Mouse (Mus musculus): Measurements from ENCODE around the gene Pfas. TPM values are rescaled to one million over a fixed set of nuclear protein-coding genes. Genes with fewer than 3 reads are reported as not detected.
"Not testable (repeated sequence)": the region's sequence is repeated elsewhere in the genome, so short reads cannot be mapped to it uniquely, and the experiment has no call there.

The Pfas gene
- total and polyA plus RNA-seq, 3 experiments, result 16.7 to 28.6 (median 23.7) TPM

DNA sequence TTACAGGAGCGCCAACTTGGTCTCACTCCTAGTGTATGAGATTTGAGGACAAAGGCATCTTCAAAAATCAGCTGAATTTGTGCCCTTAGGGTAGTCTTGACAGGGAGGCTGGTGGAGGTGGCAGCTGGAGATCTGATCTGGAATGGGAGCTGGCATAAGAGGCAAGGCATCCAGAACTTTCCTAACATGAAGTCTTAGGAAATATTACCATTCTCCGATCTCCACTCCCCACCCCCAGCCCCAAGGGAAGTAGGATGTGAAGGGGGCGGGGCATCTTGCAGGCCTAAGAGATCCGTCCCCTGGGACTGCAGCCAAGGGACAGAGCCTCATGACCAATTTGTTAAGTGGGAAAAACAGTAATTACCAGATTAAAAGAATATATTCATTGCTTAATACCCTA is 38.0 kb downstream of the Pfas start:
- DNase-seq, result peak; percentile 59

DNA sequence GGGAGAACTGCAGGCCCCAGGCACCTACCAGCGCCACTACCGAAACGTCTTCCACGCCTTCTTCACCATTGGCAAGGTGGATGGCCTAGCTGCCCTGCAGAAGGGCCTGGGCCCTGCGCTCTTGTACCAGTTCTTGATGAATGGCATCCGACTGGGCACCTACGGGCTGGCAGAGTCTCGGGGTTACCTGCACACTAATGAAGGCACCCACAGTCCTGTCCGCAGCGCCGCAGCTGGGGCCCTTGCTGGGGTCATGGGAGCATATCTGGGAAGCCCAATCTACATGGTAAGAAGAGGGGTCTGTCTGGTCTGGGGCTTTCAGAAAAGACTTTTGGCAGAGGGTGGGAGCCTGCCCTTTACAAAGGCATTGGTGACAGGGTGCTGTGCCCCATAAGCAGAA is 39.5 kb downstream of the Pfas start:
- no peak for DNase-seq

DNA sequence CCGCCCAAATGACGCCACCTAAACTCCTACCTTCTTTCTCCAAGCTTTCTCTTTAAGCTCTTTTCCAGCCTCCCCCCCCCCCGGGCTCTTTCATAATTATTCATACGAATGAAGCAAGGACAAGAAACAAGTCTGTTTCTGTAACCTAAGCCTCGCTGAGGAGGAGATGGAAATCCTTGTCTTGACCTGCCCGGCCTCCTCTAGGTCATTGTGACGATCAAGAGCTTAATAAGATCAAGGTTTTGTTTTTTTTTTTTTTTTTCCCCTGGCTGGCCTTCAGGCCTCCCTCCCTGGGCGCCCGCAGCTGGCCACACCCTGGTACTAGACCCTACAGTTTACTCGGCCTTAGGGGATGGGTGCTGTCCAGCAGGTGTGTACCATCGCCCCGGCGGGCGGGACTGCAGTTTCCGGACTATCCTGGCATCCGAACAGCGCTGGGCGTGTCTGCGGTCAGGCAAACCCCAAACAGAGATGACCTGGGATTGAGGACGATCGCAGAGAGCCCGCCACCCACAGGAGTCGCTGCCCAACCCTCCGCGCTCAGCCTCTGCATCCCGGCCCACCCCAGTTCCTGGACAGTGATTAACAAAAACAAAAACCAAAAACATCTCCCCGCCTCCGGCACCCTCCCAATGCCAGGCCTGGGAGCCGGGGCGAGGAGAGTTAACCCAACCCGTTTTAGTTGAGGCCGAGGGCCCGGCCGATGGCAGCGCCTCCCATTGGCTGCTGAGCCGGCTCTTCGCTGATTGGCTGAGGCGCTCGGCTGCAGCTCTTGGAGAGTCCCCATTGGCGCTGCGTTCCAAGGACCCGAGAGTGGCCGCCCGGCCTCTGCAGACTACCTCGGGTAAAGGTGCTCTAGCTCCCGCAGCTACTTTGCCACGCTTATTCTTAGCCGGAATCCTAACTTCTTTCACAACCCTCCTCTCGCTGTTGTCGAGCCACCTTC is 40.6 kb downstream of the Pfas start, which contains the start of gene Slc25a35:
Gene Slc25a35, plus strand, starts transcription at position 795 of the 946 bp plus-strand sequence.
- peak; percentile 95 for DNase-seq

DNA sequence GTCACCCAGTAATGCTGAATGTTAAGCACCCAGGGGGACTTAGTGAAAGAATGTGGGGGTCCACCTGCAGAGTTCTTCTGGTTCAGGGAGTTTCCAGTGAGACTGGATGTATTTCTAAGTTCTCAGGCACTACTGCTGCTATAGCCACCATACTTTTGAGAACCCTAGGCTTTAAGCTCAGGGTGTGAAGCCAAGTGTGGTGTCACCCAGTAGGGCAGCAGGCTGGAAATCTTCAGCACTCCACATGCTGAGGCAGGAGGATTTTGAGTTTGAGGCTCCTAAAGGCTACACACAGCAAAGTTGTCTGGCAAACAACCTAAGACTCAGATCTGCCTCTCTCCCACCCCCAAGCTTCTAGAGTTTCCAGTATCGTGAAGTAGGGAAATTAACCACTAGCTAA is 41.7 kb downstream of the Pfas start:
- DNase-seq, result no peak

DNA sequence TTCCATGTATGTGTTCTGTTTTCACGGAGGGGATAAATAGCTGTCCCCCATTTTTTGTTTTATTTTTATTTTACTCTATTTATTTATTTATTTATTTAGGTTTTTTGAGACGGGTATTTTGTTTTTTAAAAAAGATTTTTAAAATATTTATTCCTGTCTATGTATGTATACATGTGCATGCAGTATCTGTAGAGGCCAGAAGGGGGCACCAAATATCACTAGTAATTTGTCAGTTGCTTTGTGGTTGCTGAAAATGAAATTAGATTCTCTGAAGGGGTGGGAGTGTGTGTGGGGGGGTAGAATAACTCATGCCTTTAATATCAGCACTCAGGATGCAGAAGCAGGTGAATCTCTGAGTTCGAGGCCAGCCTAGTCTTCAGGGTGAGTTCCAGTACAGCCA is 42.4 kb downstream of the Pfas start:
- DNase-seq, result peak; percentile 40

DNA sequence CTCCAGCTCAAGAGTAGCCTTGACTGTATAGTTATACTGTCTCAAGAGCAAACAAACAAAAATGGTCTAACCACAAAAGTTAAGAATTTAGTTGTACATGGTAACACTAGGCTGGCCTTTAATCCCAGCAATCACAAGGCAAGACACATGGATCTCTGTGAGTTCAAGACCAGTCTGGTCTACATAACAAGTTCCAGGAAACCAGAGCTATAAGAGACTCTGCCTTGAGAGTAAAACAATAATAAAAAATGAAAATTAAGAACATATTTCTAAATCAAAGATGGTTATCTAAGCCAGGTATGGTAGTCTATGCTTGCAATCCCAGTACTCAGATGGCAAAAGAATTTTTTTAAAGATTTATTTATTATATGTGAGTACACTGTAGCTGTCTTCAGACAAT is 43.2 kb downstream of the Pfas start:
- DNase-seq, result no peak

DNA sequence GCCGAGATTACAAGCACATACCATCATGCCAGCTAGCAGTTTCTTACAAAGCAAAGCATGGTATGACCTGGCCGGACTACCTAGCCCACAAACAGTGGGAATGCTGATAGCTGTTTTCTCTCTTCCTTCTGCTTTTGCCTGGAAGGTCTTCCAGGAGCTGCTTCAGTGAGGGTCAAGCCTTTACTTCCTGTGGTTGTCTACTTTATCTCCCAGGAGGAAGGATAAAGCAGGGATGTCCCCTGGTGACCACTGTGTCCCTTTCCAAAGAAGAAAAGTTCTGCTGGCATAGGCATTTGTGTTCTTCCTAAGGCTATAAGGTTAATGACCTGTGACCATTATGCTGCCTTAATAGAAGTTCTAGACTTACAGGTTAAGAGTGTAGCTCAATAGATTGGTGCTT is 44.9 kb downstream of the Pfas start:
- DNase-seq, result no peak

DNA sequence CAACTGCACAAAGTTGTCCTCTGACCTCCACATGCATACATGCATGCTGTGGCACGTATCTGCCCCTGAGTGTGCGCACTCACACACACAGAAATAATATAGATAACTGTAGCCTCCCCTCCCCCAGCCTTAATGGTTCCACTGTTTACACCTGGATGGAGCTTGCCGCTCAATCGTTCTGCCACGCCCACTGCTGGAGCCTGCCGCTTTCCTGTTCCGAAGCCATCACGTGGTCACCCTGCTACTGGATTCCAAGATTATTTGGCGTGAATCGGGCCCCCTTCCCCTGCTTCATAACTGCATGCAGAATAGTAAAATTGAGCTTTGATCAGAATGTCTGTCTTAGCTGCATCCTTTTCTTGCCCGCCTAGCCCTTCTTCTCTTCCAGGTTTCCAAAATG is 46.1 kb downstream of the Pfas start:
- not testable (repeated sequence) for DNase-seq

DNA sequence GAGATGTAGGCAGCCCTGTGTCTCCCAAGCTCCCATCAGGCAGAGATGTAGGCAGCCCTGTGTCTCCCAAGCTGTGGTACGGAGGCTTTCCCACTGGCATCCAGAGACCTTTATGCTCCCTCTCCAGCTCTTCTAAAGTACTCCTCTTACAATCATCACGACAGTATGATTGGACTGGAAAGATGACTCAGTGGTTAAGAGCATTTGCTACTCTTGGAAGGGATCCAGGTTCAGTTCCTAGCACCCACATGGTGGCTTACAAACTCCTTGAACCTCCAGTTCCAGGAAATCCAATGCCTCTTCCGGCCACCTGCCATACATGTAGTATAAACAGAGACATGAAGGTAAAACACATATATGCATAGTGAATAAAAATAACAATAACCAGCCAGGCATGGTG is 46.7 kb downstream of the Pfas start:
- no peak for DNase-seq

DNA sequence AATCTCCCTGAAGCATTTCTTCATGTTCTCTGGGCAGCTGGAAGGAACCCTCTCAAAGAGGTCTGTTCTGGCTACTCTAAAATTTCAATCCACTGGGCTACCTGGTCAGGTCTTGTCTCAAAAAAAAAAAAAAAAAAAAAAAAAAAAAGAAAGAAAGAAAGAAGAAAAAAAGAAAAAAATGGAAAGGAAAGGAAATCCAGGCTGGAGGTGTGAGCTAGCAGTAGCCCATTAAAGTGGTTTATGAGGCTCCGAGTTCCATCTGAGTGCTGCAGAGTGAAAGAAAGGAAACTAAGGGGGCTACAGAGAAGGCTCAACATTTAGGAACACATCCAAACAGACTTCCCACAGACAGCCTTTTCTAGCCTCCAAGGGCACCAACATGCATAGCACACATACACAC is 50.3 kb downstream of the Pfas start:
- DNase-seq, result no peak

DNA sequence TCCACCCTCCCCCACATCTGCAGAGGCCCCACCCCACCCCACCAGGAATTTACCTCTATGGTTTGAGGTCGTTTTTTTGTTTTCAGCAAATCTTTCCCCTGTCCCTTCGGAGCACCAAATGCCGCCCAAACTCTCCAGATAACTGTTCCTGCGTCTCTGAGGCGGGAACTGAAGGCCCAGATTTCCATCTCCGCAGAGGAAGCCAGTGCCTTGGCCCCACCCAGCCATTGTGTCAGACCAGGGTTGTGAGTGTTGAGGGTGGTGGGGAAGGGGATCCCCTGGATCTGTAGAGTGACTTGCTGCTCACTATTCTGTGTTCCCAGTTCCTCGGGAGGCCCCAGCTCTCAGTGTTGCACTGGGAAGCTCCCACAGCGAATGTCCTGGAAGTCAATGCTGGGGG is 51.0 kb downstream of the Pfas start, which contains the start of gene Arhgef15:
Gene Arhgef15, minus strand, starts transcription at position 173 of the 400 bp plus-strand sequence.
- DNase-seq, result no peak

DNA sequence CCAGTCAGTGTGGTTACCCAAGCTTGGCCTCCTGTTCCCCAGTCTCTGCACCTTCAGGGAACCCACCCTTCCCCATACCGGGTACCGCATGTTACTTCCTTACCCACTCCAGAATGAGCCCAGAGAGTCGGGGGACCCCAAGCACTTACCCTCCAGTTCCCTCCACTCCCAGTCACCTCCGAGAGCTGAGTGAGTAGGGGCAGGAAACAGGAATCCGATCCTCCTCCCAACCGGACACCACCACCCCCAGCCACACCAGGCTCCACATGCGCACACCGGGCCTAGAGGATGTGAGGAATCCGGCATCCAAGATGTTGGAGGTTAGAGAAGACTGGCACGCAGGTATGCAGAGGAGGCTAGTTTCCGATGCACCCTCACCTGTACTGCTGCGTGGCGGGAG is 51.6 kb downstream of the Pfas start:
- DNase-seq, result peak; percentile 50

DNA sequence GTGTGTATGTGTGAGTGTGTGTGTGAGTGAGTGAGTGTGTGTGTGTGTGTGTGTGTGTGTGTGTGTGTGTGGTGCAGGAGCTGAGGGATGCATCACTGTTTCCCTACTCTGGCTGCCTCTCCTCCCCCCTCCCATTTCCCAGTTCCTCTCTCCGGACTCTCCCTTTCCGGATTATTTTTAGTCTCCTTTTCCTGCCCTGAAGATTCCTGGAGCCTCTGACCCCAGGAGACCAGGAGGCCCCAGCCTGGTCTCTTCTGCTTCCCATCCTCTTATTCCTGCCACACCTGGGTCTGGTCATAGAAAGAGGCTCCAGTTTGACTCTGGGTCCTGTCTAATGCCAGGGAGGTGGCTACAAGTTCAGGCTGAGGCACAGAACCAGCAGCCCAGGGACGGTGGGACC is 52.2 kb downstream of the Pfas start:
- no peak for DNase-seq

DNA sequence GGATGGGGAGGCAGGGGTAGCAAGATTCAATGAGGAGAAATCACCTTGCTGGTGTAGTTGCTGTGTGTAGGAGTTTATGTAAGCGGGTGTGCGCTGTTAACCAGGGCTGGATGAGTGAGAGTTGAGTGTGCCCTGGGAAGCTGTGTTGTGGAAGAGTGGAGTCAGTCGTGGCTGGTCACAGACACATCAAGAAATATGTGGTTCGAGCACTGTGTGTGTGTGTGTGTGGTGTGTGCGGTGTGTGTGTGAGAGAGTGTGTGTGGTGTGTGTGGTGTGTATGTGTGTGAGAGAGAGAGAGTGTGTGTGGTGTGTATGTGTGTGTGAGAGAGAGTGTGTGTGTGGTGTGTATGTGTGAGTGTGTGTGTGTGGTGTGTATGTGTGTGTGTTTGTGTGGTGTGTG is 52.8 kb downstream of the Pfas start:
- no peak for DNase-seq

DNA sequence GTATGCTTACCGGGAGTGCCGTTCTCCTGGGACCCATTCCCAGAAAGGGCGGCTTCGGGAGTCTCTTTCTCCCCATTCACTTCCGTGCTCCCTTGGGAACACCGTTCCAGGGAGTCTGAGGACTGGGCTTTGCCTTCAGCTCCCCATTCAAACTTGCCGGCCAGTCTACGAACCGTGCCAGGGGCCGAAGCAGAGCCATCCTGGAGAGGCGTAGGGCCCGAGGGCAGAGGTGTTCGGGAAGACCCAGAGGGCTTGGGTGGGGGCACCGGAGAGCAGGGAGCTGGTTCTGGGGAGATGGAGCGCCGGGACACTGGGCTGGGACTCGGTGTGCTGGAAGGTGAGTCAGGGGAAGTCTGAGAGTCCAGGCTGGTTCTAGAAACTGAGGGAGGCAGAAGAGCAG is 53.9 kb downstream of the Pfas start:
- no peak for DNase-seq

DNA sequence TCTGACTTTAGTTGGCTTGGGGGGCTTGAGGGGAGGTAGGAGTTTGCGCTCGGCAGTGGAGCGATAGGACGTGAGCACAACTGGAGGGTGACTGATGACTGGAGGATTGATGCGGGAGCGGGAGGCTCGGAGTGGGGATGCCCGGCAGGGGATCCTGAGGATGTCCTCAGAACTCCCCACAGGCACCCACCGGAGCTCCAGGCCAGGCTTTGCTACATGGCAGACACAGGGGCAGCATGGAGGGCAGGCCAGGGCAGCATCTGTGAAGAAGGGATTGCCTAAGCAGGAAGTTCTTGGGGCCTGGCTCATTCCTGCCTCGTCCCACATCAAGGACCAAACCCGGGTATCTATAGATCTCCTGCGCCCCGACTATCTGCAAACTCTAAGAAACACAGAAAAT is 54.4 kb downstream of the Pfas start:
- no peak for DNase-seq

DNA sequence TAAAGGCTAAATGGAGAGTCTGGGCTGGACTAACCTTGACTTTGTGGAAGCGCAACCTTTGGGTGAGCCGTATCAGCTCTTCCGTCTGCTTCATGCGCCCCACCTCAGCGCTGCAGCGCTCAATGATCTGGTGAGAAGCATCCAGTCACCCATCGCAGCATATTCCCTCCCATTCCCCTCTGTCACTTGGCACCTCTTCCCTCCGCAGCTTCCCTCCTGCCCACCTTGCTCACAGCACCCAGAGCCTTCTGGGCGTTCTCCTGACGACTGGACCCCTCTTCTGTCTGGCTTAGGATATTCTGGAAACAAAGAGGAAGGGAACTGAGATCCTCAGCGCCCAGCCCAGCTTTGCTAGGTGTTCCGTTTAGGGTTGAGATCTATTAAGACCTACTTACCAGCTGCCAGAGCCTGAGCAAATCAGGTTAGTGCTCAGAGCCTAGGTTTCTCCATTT is 60.7 kb downstream of the Pfas start:
- DNase-seq, result no peak

DNA sequence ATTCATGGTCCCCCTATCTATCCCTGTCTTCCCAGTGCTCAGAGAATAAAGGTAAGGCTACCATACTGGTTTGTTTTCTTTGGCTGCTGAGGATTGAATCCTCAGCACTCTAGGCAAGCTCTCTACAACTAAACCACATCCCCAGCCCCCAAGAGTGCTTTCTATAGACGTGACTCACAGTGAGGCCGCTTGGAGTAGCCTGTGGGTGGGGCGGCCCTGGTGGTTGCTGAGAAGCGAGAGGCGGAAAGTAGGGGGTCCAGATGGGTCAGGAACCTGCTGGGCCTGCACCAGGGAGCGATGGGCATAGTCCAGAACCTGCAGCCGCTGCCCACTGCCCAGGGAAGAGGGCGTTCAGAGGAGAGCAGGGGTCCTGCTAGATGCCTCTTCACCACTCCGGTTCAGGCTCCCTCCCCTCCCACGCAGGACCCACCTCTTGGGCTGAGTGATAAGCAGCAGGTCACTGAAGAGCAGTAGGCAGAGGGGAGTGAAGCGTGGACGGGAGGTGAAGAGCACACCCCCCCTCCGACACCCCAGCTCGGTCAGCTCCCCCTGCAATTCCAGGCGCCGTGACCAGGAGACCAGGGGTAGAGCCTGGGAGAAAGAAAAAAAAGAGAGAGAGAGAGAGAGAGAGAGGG is 61.3 kb downstream of the Pfas start:
- no peak for DNase-seq

DNA sequence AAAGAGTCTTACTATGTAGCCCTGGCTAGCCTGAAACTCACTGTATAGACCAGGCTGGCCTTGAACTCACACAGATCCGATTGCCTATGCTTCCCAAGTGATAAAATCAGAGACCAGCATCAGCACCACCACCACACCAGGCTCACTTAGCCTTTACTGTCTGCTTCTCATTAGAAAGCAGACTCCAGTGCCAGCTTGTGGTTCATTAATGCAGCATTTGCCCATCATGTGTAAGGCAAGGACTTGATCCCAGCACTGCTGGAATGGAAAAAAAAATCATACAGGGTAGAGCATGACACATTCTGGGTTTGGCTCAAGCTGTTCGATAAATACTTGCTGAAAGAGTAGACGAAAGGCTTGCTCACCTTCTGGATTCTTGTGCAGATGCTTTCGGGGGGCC is 62.3 kb downstream of the Pfas start:
- no peak for DNase-seq

DNA sequence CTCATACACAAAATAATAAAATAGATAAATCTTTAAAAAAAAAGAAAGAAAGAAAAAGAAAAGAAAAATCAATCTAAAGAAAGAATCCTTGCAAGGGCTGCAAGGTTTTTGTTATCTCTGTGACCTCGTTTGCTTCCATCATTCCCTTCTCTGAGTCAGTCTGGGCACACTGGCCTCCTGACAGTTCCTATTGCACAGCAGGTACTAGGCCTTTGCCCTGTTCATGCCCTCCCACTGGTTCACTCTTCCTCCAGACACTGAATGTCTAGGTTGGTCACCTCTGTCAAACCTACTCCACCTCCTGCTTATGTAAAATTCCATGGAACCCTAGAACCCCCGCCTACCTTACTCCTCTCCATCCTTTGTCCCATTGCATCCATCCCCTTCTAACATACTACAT is 63.0 kb downstream of the Pfas start:
- peak; percentile 54 for DNase-seq

DNA sequence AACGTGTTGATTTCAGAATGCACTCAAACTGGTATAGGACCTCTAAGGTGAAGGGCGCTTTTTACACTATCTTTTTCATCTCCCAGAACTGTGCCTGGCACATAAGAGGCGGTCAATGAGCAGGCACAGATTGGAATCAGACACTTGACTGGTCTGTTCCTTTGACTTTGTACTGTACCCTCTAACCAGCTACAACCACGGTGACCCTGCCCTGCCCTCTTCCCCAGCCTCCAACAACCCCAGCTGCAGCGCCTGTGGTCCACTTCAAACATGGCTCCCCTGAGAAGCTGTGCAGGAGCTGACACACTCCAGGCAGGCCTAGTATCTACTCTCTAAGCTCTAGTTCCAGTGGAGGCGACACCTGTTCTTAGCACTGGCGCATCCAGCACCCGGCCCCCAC is 65.5 kb downstream of the Pfas start:
- DNase-seq, result no peak

DNA sequence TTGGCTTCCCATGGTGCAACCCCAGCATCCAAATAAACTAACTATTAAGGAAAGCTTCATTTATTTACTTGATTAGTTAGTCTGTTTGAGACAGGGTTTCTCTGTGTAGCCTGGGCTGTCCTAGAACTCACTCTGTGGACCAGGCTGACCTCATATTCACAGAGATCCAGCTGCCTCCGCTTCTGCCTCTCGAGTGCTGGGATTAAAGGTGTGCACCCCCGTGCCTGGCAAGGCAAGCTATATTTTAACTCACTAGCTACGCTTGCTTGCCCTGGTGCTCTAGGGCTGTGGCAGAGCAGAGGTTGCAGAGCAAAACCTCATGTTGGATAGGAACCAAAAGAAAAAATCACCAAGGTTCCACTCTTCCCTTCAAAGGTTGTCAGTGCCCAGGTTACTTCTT is 67.7 kb downstream of the Pfas start:
- DNase-seq, result no peak

Data from adrenal gland, adult 2 months (tissue).